Mouse (Mus musculus): ENCODE data around the gene Prkag2. TPM values are rescaled to one million over a fixed set of nuclear protein-coding genes. Genes with fewer than 3 reads are reported as not detected.
"Not testable (repeated sequence)": the region's sequence is repeated elsewhere in the genome, so short reads cannot be mapped to it uniquely, and the experiment has no call there.

The Prkag2 gene
- total RNA-seq, 2 experiments from 2014 or later, result 151 to 155 TPM

- no peak for DNase-seq (ENCODE audit: low spot score in 2 of 2)
Observed at GRCm38 (mm10) chr5:25088111-25088510, 12.3 kb downstream of the Prkag2 start.

DNA sequence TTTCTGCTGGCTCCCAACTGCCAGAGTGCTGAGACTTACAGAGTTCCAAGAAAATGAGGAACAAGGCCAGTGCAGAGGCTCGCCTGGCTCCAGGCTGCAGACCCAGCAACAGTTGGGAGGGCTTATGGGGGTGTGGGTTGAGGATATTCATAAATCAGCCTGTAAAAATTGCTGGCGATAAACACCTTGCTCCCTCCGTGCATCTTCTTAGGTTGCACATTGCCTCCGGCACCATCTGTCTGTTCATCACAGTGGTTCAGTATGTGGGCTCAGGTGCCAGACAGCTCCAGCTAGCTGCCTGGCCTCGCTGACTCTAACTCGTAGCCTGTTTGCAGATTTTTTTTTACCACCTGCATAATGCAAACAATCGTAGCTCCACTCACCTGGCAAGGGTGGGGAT, 13.4 kb downstream of the Prkag2 start:
- DNase-seq (ENCODE audit: low spot score in 2 of 2), result no peak

DNA sequence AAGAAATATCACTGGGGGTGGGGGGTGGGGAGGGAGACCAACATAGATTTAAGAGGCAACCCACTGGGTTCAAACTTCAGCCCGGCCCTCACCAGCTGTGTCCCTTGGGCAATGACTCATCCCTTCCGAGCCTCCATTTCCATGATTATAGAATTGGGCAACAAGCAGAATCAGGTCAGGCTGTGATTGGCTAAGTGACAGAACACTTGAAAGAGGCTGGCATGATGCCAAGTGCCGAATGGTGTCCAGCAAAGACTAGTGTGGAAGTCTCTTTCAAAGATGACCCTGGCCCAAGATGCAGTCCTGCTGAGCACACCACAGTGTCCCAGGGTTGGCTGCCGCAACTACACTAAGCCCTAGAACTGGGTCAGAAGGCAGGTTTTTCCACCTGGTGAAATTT, 14.2 kb downstream of the Prkag2 start:
- peak; percentile 67 to 82 for DNase-seq (ENCODE audit: low spot score in 2 of 2)

DNA sequence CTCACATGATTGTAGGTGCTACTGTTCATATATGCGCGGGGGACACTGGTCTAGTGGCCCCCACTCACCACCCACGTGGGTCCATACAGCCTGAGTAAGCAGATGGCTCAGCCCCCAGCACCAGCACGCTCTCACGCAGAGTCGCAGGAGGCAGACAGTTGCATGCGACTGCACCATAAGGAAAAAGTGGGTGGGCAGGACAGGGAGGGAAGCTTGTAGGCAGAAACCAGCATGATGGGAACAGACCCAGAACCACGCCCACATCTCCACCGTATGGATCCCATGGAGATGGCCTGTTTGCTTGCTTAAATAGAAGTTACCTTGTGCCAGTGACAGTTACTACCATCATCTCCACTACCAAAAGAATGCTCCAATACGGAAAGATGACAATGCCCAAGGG, 15.3 kb downstream of the Prkag2 start:
- peak; percentile 59 to 80 for DNase-seq (ENCODE audit: low spot score in 2 of 2)

- DNase-seq (ENCODE audit: low spot score in 2 of 2), result no peak
Observed at GRCm38 (mm10) chr5:25083816-25084215, 16.6 kb downstream of the Prkag2 start.

- DNase-seq (ENCODE audit: low spot score in 2 of 2), result no peak
Observed at GRCm38 (mm10) chr5:25082542-25082941, 17.9 kb downstream of the Prkag2 start.

- DNase-seq (ENCODE audit: low spot score in 2 of 2), result peak in 1 of 2 experiments; percentile 55
Observed at GRCm38 (mm10) chr5:25081545-25081944, 18.9 kb downstream of the Prkag2 start.

GRCm38 (mm10) chr5:25080994-25081393, 19.4 kb downstream of the Prkag2 start:
- DNase-seq (ENCODE audit: low spot score in 2 of 2), result no peak

GRCm38 (mm10) chr5:25080438-25080945, 19.9 kb downstream of the Prkag2 start:
- DNase-seq (ENCODE audit: low spot score in 2 of 2), result no peak

DNA sequence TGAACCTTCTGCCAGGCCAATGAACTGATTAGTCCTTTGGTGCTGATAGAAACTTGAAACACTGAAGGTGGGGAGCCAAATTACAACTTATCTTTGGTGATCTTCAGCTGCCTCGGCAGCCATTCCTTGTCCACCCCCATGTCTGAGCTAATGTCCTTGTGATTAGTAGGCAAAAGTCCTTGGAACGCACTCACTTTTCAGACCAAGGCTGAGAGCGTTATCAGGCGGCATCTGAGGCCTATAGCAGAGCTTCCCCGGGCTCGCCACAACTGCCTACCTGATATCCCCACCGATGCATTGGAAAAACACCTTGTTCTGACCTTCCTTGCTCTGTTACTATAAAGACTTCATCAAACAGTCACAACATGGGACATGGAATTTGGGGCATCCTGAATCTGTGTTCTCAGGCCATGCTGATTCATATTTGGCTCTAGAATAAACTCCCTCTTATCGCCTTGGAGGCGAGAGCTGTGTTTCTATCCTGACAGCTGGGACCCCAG, 20.6 kb downstream of the Prkag2 start:
- no peak for DNase-seq (ENCODE audit: low spot score in 2 of 2)

GRCm38 (mm10) chr5:25077873-25078651, 22.4 kb downstream of the Prkag2 start:
- DNase-seq (ENCODE audit: low spot score in 2 of 2), result no peak

GRCm38 (mm10) chr5:25077258-25077657, 23.2 kb downstream of the Prkag2 start:
- DNase-seq (ENCODE audit: low spot score in 2 of 2), result not testable (repeated sequence)

GRCm38 (mm10) chr5:25075623-25076022, 24.8 kb downstream of the Prkag2 start:
- DNase-seq (ENCODE audit: low spot score in 2 of 2), result no peak

DNA sequence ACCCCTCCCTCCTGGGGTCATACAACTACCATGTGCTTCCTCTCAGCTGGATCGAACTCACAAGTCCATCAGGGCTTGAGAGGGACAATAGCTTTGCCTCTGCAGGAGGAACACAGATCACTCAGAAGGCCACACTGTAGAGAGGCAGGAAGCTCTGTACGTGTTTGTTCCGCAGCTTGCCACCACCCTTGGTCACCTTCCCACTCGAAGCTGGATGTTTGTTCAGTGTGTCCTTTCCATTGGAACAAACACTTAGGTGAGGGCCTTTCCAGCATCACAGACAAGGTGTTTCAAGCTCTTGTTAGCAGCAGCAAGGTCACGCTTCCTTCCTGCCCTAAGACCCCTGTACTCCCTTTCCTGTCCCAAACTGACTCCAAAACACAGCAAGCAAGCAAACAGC, 30.6 kb downstream of the Prkag2 start:
- DNase-seq (ENCODE audit: low spot score in 2 of 2), result no peak

DNA sequence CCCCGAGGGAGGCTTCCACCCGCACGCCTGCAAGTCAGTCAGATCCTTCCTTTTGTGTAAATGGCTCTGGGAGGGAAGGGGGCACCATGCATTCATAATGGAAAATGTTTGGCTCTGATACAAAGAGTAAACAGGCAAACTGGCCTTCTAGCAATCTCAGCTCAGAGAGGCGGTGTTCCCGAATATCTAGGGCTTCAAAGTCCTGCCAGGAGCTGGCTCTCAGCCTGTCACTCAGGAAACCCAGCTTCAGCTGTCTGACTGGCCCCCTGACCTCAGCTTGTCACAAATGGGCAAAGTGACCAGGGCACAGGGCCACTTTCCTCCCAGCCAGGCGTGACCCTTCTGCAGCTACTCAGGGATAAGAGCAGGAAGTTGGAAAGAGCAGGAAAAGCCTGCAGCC, 33.3 kb downstream of the Prkag2 start:
- DNase-seq (ENCODE audit: low spot score in 2 of 2), result peak; percentile 54 to 70

DNA sequence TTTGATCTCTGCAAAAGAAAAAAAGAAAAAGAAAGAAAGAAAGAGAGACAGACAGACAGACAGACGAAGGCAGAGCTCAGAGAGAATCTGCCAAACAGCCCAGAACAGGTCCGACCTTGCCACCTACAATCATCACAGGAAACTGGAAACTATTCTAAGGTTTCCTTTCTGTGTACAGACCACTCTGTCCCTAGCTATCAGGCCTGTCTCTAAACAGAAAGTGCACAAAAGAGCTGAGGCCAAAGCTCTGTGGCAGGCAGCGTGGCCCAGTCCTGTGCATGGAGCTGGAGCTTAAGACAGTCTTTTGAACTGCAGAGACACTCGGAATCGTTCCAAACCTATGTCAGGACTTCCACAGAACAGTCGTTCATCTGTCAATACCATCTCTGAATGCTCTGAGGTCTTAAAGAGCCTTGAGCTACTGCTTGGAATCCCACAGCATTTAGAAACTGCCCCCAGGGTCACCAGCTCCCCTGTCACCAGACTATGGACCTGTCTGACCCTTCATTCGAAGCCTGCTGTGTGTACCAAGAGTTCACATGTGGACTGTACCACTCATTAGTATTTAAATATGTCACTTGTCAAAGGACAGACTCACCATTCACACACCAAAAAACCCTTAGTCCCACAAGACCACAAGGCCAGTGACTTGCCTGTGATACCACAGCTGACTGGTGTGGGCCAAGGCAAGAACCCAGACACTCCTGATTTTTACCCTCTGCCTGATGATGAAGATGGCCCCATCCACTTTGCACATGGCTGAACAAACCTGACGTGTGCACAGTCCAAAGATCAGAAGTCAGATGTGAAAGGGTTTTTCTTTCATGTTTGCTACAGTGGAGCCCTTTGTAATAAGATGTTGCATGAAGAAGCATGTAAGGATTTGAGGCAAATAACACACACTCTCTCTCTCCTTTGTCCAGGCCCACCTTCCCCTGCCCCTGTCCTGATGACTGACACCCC, 35.9 kb downstream of the Prkag2 start:
- no peak for DNase-seq (ENCODE audit: low spot score in 2 of 2)

- DNase-seq (ENCODE audit: low spot score in 2 of 2), result no peak
Observed at GRCm38 (mm10) chr5:25062506-25063132, 37.8 kb downstream of the Prkag2 start.

GRCm38 (mm10) chr5:25058853-25059741, 41.3 kb downstream of the Prkag2 start:
- DNase-seq (ENCODE audit: low spot score in 2 of 2), result peak; percentile 42 to 62

GRCm38 (mm10) chr5:25058417-25058816, 42.0 kb downstream of the Prkag2 start:
- DNase-seq (ENCODE audit: low spot score in 2 of 2), result no peak

- no peak for DNase-seq (ENCODE audit: low spot score in 2 of 2)
Observed at GRCm38 (mm10) chr5:25055288-25055687, 45.2 kb downstream of the Prkag2 start.

All from layer of hippocampus, postnatal 14 days (tissue).